Mouse (Mus musculus): ENCODE results near the gene Tbcd.

Gene Tbcd

DNA sequence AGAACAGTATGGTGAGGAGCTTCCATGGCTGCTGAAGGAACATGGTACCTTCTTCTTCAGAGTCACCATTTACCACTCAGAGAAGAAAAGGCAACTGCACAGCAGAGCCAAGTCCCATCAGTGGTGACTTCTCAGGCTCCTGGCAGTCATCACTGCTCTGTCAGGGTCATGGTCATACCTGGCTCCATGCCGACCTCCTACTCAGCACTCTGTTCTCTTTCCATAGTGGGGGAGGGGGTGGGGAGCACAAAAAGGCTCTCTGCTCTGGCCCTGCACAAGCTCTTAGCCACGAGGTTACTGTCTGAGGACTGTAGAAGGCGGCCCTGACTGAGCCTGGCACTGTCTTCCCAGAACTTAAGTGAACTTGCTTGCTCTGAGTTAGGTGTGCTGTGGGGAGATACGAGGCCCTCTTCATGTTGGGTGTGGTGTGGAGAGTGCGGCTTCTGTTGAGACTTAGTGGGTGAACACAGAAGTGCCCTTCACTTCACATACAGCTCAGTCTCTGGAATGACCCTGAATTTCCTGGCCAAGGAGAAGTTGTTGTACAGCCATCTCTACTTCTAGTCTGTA lies 91.6 kb downstream of the Tbcd start:
- DNase-seq, result no peak

DNA sequence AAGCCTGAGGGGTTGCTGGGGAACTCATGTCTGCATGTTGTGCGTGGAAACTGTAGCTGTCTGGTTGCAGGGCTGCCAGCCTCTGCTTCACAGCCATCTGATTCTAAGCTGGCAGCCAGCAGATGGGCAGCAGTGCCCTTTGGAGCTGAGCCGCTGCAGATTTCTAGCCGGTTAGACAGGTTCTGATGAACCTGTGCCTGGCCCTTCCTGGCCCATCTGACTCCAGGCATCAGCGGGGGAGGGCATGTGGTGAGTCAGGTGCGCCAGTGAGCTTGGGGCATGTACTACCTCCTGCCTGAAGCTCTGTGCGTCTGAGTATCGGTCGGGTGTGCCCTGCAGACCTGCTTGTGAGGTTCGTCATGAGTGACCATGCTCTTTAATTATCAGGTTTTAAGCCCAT lies 92.2 kb downstream of the Tbcd start:
- DNase-seq, result no peak

- no peak for DNase-seq
Observed at GRCm38 (mm10) chr11:121544755-121545397, 93.1 kb downstream of the Tbcd start.

DNA sequence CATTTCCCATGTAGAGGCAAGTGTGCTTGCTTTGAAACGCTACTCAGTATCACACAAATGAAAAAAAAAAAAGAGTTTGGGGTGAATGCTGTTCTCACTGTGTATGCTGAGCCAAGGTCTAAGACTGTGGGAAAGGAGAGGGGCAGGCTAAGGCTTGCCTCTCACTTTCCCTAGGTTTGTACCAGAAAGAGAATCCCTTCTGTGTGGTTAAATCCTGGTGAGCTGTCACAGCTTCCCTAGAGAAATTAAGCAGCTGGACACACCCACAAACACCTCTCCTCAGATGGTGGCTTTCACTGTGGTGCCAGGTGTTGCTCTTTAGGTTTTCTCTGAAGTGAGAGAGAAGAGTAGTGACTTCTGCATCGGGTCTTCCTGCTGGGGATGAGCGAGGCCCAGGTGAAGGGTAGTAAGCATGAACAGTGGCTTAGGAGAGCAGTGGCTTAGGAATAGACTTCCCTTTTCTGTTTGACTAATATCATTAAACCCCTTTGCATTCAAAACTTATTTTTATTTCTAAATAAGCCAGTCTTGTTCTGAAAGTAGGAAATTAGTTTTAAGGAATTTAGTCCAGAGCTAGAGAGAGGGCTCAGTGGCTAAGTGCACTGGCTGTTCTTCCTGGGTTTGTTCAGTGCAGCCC lies 93.8 kb downstream of the Tbcd start:
- no peak for DNase-seq

GRCm38 (mm10) chr11:121547234-121547633 lies 95.5 kb downstream of the Tbcd start:
- DNase-seq, result no peak

DNA sequence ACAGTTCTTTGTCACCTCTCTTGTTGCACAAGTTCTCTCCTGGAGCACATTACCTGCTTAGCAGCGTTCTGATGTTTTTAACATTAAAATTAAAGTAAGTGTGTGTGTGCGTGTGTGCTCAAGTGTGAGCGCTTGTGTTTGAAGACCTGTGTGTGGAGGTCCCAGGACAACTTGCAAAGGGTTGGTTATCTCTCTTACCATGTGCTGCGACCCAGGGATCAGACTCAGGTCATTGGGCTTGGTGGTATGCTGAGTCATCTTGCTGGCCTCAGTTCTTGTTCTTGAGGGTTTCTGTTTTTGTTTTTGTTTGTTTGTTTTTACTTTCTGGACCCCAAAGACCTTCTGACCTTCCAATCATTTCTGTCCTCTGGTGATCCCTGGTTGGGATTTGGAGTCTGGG lies 96.2 kb downstream of the Tbcd start:
- no peak for DNase-seq

DNA sequence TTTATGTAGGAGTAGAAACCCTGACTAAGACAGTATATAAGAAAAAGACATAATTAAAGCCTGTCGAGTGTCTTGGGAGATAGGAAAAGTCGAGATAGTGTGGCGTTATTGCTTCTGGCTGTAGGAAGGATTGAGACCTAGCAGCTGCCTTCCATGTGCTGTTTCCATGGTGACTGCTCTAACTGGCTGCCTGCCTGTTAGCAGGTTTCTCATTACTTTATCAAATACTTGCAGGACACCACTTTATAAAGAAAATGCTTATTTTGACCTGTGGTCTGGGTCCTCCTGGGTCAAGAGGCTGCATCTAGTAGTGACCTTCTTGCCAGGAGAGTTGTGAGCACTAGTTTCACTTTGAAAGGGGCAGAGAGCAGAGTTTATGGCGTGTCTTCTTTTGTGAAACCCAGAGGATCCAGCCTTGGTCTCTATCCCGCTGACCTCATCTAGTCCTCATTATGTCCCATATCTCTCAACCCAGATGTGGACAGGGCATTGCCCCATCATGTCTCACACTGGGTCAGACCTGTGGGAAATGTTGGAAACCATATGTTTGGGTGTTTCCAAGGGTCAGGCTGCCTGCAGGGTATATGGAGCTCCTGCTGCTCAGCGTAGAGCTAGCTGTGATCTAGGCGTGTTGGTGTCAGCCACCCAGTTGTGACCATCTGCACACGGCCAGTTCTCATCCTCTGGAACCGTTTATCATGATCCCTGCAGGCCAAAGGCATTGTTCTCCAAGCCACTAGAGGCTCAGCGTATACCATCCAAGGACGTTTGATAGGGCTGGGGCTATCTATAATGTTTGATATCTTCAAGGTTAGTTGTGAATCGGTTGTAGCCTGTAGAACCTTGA lies 97.5 kb downstream of the Tbcd start:
- no peak for DNase-seq

GRCm38 (mm10) chr11:121549843-121550647 lies 98.3 kb downstream of the Tbcd start:
- no peak for DNase-seq

GRCm38 (mm10) chr11:121551206-121551799 lies 99.6 kb downstream of the Tbcd start:
- no peak for DNase-seq

GRCm38 (mm10) chr11:121552167-121552566 lies 100.4 kb downstream of the Tbcd start:
- DNase-seq, result peak; percentile 33

GRCm38 (mm10) chr11:121552846-121553457 lies 101.2 kb downstream of the Tbcd start:
- no peak for DNase-seq

DNA sequence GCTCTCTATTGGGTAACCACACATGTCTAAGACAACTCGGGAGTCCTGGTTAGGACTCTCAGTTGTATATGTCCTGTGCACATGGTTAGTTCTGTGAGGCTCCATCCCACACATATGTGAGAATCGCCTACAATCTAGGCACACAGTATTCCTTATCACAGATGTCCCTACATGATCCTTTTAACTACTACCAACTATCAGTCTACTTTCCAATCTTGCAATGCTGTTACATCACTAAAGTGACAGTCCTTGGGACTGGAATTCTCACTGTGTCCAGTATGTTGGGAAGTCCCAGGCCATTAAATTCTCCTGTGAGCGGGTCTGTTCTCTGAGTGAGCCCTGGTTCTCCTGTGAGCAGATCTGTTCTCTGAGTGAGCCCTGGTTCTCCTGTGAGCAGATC lies 101.7 kb downstream of the Tbcd start:
- DNase-seq, result no peak

DNA sequence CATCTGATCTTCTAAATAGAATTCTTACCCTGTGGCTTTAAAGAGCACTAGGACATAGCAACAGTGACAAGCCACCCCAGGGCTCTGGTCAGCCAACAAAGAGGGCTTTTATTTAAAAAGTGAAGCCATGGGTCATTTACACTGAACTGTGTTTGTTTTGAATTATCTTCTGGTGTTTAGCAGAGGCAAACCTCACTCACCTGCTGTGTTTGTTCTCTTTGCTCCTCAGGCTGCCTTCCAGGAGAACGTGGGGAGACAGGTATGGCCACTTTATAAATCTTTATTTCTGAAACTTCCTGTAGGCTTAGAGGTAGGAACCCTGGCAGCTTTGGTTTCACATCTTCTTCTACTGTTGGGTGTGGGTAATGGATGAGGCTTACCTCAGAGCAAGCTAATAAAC lies 105.0 kb downstream of the Tbcd start:
- DNase-seq, result no peak

DNA sequence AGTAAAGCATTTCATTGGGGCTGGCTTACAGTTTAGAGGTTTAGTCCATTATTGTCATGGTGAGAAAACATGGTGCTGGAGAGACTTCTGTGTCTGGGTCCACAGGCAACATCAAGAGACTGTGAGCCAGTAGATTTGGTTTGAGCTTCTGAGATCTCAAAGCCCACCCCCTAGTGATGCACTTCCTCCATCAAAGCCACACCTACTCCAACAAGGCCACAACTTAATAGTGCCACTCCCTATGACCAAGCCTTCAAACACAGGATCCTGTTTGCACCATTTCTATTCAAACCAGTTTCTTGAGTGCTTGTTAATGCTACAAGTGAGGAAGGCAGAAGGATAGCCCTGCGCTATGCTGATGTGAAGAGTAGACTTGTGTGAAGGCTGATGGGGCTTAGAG lies 106.2 kb downstream of the Tbcd start:
- DNase-seq, result no peak

GRCm38 (mm10) chr11:121558522-121558921 lies 106.8 kb downstream of the Tbcd start:
- DNase-seq, result no peak

GRCm38 (mm10) chr11:121559527-121560293 lies 108.0 kb downstream of the Tbcd start:
- DNase-seq, result peak; percentile 82

GRCm38 (mm10) chr11:121560294-121560663 lies 108.5 kb downstream of the Tbcd start:
- DNase-seq, result peak; percentile 69

- DNase-seq, result no peak
Observed at GRCm38 (mm10) chr11:121563312-121563711, 111.6 kb downstream of the Tbcd start.

GRCm38 (mm10) chr11:121564265-121564664 lies 112.5 kb downstream of the Tbcd start:
- no peak for DNase-seq

DNA sequence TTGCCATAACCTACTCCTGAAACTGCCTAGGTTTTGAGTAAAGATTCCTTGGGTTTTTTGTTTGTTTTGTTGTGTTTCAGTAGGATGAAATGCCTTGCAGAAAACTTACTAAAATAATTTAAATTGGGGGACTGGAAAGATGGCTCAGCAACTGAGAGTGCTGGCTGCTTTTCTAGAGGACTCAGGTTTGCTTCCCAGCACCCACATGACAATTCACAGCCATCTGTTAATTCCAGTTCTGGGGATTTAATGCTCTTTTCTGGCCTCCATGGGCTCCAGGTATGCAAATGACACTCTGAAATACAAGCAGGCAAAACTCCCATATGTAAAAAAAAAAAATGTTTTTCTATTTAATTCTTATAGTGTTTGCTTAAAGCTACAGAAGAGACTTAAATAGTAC lies 130.1 kb downstream of the Tbcd start:
- no peak for DNase-seq

DNA sequence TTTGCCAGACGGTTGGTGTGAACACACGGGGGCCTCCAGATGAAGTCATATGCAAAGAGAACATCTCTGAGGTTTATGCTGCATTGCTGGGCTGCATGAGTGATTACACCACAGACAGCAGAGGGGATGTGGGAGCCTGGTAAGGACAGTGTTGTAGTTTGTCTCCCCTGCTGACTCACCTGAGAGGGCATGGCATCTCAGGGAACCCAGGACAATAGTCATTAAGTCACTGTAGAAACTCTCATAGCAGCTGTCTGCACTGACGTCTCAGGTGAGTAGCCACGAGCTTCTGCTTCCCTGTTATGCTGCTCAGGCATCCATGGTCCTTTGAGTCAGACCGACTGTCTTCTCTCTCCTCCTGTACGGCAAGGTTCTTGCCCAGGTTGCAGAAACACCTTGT lies 145.5 kb downstream of the Tbcd start:
- DNase-seq, result no peak
